In the genomic region with DNA sequence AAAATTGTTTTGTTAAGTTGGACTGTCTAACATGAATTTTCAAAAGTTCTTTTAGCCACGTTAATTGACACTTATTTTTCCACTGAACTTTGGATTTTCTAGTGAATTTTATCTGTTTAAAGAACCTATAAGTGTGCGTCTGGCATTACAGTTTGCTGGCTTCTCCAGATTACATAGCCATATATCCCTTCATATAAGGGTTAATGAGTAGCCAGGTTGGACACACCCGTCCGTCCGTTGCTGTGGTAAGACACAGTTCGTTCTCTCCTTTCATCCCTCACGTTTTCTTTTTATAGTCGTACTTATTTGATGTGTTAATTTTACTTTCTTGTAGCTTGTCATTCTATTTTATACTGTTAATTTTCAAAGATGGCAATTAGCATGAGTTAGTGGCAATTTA, we compare ENCODE assay signal across 14 mouse cellular contexts. TPM values are rescaled to one million over a fixed set of nuclear protein-coding genes. Genes with fewer than 3 reads are reported as not detected.
A peak's percentile ranks its signal among the peaks of the same experiment; 100 is the strongest.
DNase-seq lines count a peak whose midpoint lies in the region; ATAC-seq and TF ChIP-seq lines count a peak whose summit lies in the region.
"Had no signal": no experiment of that assay in that cellular context is flagged by ENCODE, and none has a peak within 500 bp of the region (broad histone marks: within the 10 kb centered on the region; RNA-seq: fewer than 3 reads in every experiment).

No protein-coding gene starts in this region.

- no peak for DNase-seq in heart, postnatal 0 days (ENCODE audit: low spot score)
- no peak for DNase-seq in spleen, adult 2 months (ENCODE audit: low read depth in 1 of 2, low spot score in 2 of 2)
- DNase-seq in spleen, postnatal 14 days (ENCODE audit: low spot score in 2 of 2): no peak
- DNase-seq in liver, embryonic 14.5 days (ENCODE audit: low read depth in 3 of 3, low spot score in 3 of 3): no peak
- DNase-seq in hindbrain, embryonic 11.5 days (ENCODE audit: low spot score): no peak
- DNase-seq in right cerebral cortex, postnatal 25 days: no peak
- DNase-seq: adrenal gland, postnatal 36 days; cerebellum, postnatal 10 days; gastrocnemius, postnatal 25 days had no signal

- no peak for TF ChIP-seq CTCF in heart, postnatal 0 days (IDR thresholded peaks at IDR 0.05; ENCODE audit: low read depth)
- TF ChIP-seq CTCF in spleen, adult 2 months (IDR thresholded peaks at IDR 0.05; ENCODE audit: extremely low read depth, insufficient read depth, insufficient read length, insufficient replicate concordance): no peak
- no peak for TF ChIP-seq CTCF in liver, embryonic 14.5 days (IDR thresholded peaks at IDR 0.05; ENCODE audit: low read depth)

- no peak for ATAC-seq in heart, postnatal 0 days (ENCODE audit: insufficient read depth, low read depth)
- ATAC-seq in heart, embryonic 12.5 days (ENCODE audit: insufficient number of reproducible peaks, low FRiP score): no peak
- peak; percentile 52; the same call in 1 of the 2 replicates for ATAC-seq in liver, embryonic 14.5 days (ENCODE audit: insufficient read depth)
- no peak for ATAC-seq in forebrain, embryonic 13.5 days
- no peak for ATAC-seq in hindbrain, embryonic 11.5 days (ENCODE audit: low FRiP score)
- ATAC-seq: forebrain, embryonic 14.5 days; midbrain, embryonic 16.5 days had no signal

- WGBS in heart, postnatal 0 days: 83% methylated on average over 8 of the region's 8 CpGs
- WGBS in heart, embryonic 12.5 days: 88% methylated on average over 8 of the region's 8 CpGs
- whole genome bisulfite sequencing in spleen, adult 2 months: 12% methylated on average over 8 of the region's 8 CpGs
- 11% methylated on average over 8 of the region's 8 CpGs for WGBS in liver, embryonic 14.5 days (ENCODE audit: insufficient replicate concordance)
- 77% methylated on average over 8 of the region's 8 CpGs for WGBS in forebrain, embryonic 13.5 days
- WGBS in hindbrain, embryonic 11.5 days: 87% methylated on average over 8 of the region's 8 CpGs

- H3K9ac ChIP-seq in heart, postnatal 0 days (replicated peaks; ENCODE audit: low read depth, low read length): no peak overlapping the region
- no peak overlapping the region for H3K9ac ChIP-seq in heart, embryonic 12.5 days
- peak overlapping the region; percentile 64 for H3K9ac ChIP-seq in liver, embryonic 14.5 days (replicated peaks)
- no peak overlapping the region for H3K9ac ChIP-seq in forebrain, embryonic 13.5 days
- H3K9ac ChIP-seq in hindbrain, embryonic 11.5 days (ENCODE audit: low read depth, low read length): no peak overlapping the region

- no peak for TF ChIP-seq EP300 in heart, postnatal 0 days (IDR thresholded peaks at IDR 0.05; ENCODE audit: low read depth)
- TF ChIP-seq EP300 in liver, embryonic 14.5 days (IDR thresholded peaks at IDR 0.05; ENCODE audit: low read depth): no peak

- peak overlapping the region; percentile 47; the same call in 1 of the 2 replicates for H3K27ac ChIP-seq in heart, postnatal 0 days (ENCODE audit: low read depth)
- no peak overlapping the region for H3K27ac ChIP-seq in heart, embryonic 12.5 days (ENCODE audit: poor library complexity, severe bottlenecking)
- H3K27ac ChIP-seq in spleen, adult 2 months (ENCODE audit: insufficient read depth, low read length): peak overlapping the region; percentile 30; the same call in 1 of the 2 replicates
- peak overlapping the region; percentile 71 for H3K27ac ChIP-seq in liver, embryonic 14.5 days
- no peak overlapping the region for H3K27ac ChIP-seq in forebrain, embryonic 13.5 days
- no peak overlapping the region for H3K27ac ChIP-seq in hindbrain, embryonic 11.5 days (ENCODE audit: low read depth, low read length)
- H3K27ac ChIP-seq: hindbrain, embryonic 10.5 days had no signal

- no peak overlapping the region; the same call in 1 of the 2 replicates for H3K4me2 ChIP-seq in heart, postnatal 0 days (ENCODE audit: low read depth, low read length)
- no peak overlapping the region for H3K4me2 ChIP-seq in heart, embryonic 12.5 days
- peak overlapping the region; percentile 76 for H3K4me2 ChIP-seq in liver, embryonic 14.5 days (ENCODE audit: low read depth)
- H3K4me2 ChIP-seq in forebrain, embryonic 13.5 days: no peak overlapping the region
- no peak overlapping the region for H3K4me2 ChIP-seq in hindbrain, embryonic 11.5 days (replicated peaks; ENCODE audit: low read depth, low read length)

- no peaks in the 10 kb centered on the region for H3K9me3 ChIP-seq in heart, postnatal 0 days (replicated peaks; ENCODE audit: control insufficient read depth, low read length)
- no peaks in the 10 kb centered on the region for H3K9me3 ChIP-seq in heart, embryonic 12.5 days (replicated peaks)
- H3K9me3 ChIP-seq in liver, embryonic 14.5 days (ENCODE audit: control insufficient read depth, low read length): no peaks in the 10 kb centered on the region
- H3K9me3 ChIP-seq in forebrain, embryonic 13.5 days (replicated peaks): no peaks in the 10 kb centered on the region
- no peaks in the 10 kb centered on the region for H3K9me3 ChIP-seq in hindbrain, embryonic 11.5 days (ENCODE audit: control insufficient read depth, low read length)
- H3K9me3 ChIP-seq: hindbrain, embryonic 10.5 days had no signal

- no peaks in the 10 kb centered on the region for H3K27me3 ChIP-seq in heart, postnatal 0 days (ENCODE audit: control insufficient read depth, insufficient read depth, low read length)
- no peaks in the 10 kb centered on the region for H3K27me3 ChIP-seq in heart, embryonic 12.5 days (replicated peaks)
- no peaks in the 10 kb centered on the region for H3K27me3 ChIP-seq in spleen, adult 2 months (ENCODE audit: control insufficient read depth, insufficient read depth, low read length)
- H3K27me3 ChIP-seq in liver, embryonic 14.5 days (ENCODE audit: control insufficient read depth, insufficient read depth, low read length): no peaks in the 10 kb centered on the region
- no peaks in the 10 kb centered on the region for H3K27me3 ChIP-seq in forebrain, embryonic 13.5 days
- H3K27me3 ChIP-seq in hindbrain, embryonic 11.5 days (ENCODE audit: control insufficient read depth, insufficient read depth, low read length): no peaks in the 10 kb centered on the region

- no peaks in the 10 kb centered on the region for H3K36me3 ChIP-seq in heart, postnatal 0 days (replicated peaks; ENCODE audit: control insufficient read depth, insufficient read depth, low read length)
- H3K36me3 ChIP-seq in heart, embryonic 12.5 days: no peaks in the 10 kb centered on the region
- H3K36me3 ChIP-seq in spleen, adult 2 months (ENCODE audit: control insufficient read depth, insufficient read depth, low read length): no peaks in the 10 kb centered on the region
- H3K36me3 ChIP-seq in liver, embryonic 14.5 days (replicated peaks; ENCODE audit: control insufficient read depth, insufficient read depth, low read depth): no peaks in the 10 kb centered on the region
- H3K36me3 ChIP-seq in forebrain, embryonic 13.5 days (ENCODE audit: poor library complexity, severe bottlenecking): no peaks in the 10 kb centered on the region
- no peaks in the 10 kb centered on the region for H3K36me3 ChIP-seq in hindbrain, embryonic 11.5 days (ENCODE audit: control insufficient read depth, insufficient read depth, low read length)
- H3K36me3 ChIP-seq: hindbrain, embryonic 10.5 days had no signal

- H3K4me1 ChIP-seq in heart, postnatal 0 days (ENCODE audit: control insufficient read depth, insufficient read depth): peaks cover 7% of the 10 kb centered on the region
- peaks cover 19% of the 10 kb centered on the region for H3K4me1 ChIP-seq in heart, embryonic 12.5 days (replicated peaks)
- peaks cover 3% of the 10 kb centered on the region for H3K4me1 ChIP-seq in spleen, adult 2 months (ENCODE audit: control insufficient read depth, insufficient read depth, insufficient read length)
- H3K4me1 ChIP-seq in liver, embryonic 14.5 days (replicated peaks; ENCODE audit: control insufficient read depth in 2 of 2, insufficient read depth in 2 of 2, low read length in 1 of 2): peaks cover 25 to 41% of the 10 kb centered on the region in 2 experiments
- 0 out of 2 replicates have a peak, but pooled peaks cover 3% of the 10 kb centered on the region for H3K4me1 ChIP-seq in forebrain, embryonic 13.5 days
- no peaks in the 10 kb centered on the region for H3K4me1 ChIP-seq in hindbrain, embryonic 11.5 days (replicated peaks; ENCODE audit: control insufficient read depth, insufficient read depth, low read length)
- H3K4me1 ChIP-seq: hindbrain, embryonic 10.5 days had no signal

- no peak for TF ChIP-seq POLR2A in spleen, adult 2 months (IDR thresholded peaks at IDR 0.05; ENCODE audit: low read depth, low read length)

- no peak overlapping the region for H3K4me3 ChIP-seq in heart, postnatal 0 days (ENCODE audit: low read depth, low read length)
- H3K4me3 ChIP-seq in heart, embryonic 12.5 days: no peak overlapping the region
- H3K4me3 ChIP-seq in spleen, adult 2 months (ENCODE audit: extremely low read depth, insufficient read depth, insufficient read length): peak overlapping the region; percentile 74
- H3K4me3 ChIP-seq in liver, embryonic 14.5 days (ENCODE audit: insufficient read depth in 1 of 2, low read depth in 2 of 2, low read length in 2 of 2): peak overlapping the region; percentile 43 to 44
- no peak overlapping the region for H3K4me3 ChIP-seq in forebrain, embryonic 13.5 days
- H3K4me3 ChIP-seq in hindbrain, embryonic 11.5 days (ENCODE audit: low read depth, low read length): no peak overlapping the region
- H3K4me3 ChIP-seq: hindbrain, embryonic 10.5 days had no signal

RNA-seq across cellular contexts. Expression of a gene that starts 33.8 kb away (rescaled TPM):
- total RNA-seq in heart, postnatal 0 days (2014; rRNA removed; ENCODE audit: low replicate concordance): 9.5 and 10.0 TPM in 2 replicates
- polyA plus RNA-seq in heart, postnatal 0 days (2015; fragmentation: Nextera tagmentation; extraction: Ambion mirVana): 26.6 and 27.2 TPM in 2 replicates
- polyA plus RNA-seq in heart, embryonic 12.5 days (2016; fragmentation: Nextera tagmentation; extraction: Ambion mirVana): 29.5 and 30.6 TPM in 2 replicates
- 2.6 and 3.7 TPM in 2 replicates for polyA plus RNA-seq in spleen, adult 2 months (2012; rRNA removed)
- polyA plus RNA-seq in liver, embryonic 14.5 days (2012; rRNA removed): 3.1 and 6.2 TPM in 2 replicates
- polyA plus RNA-seq in liver, embryonic 14.5 days (2014; fragmentation: Nextera tagmentation; extraction: Ambion mirVana): 14.2 and 16.8 TPM in 2 replicates
- polyA plus RNA-seq in forebrain, embryonic 13.5 days (2015; fragmentation: Nextera tagmentation; extraction: Ambion mirVana): 48.8 and 51.4 TPM in 2 replicates
- 59.1 and 61.3 TPM in 2 replicates for polyA plus RNA-seq in hindbrain, embryonic 11.5 days (2014; fragmentation: Nextera tagmentation; extraction: Ambion mirVana)

RNA-seq across cellular contexts. Expression of a gene that starts 34.1 kb away (rescaled TPM):
- total RNA-seq in heart, postnatal 0 days (2014; rRNA removed; ENCODE audit: low replicate concordance): 11.0 and 13.2 TPM in 2 replicates
- 7.0 and 7.4 TPM in 2 replicates for polyA plus RNA-seq in heart, postnatal 0 days (2015; fragmentation: Nextera tagmentation; extraction: Ambion mirVana)
- polyA plus RNA-seq in heart, embryonic 12.5 days (2016; fragmentation: Nextera tagmentation; extraction: Ambion mirVana): 10.5 and 11.0 TPM in 2 replicates
- 22.5 and 26.7 TPM in 2 replicates for polyA plus RNA-seq in spleen, adult 2 months (2012; rRNA removed)
- polyA plus RNA-seq in liver, embryonic 14.5 days (2012; rRNA removed): 6.0 and 9.3 TPM in 2 replicates
- polyA plus RNA-seq in liver, embryonic 14.5 days (2014; fragmentation: Nextera tagmentation; extraction: Ambion mirVana): 8.7 and 9.9 TPM in 2 replicates
- polyA plus RNA-seq in forebrain, embryonic 13.5 days (2015; fragmentation: Nextera tagmentation; extraction: Ambion mirVana): 3.0 and 3.7 TPM in 2 replicates
- polyA plus RNA-seq in hindbrain, embryonic 11.5 days (2014; fragmentation: Nextera tagmentation; extraction: Ambion mirVana): 8.7 and 9.4 TPM in 2 replicates

Comparison
In these comparisons a context has a peak if more than half of its experiments do, and no peak if none do; other contexts are left out.
1. H3K27ac ChIP-seq: peak in heart, postnatal 0 days (single experiment), spleen, adult 2 months (single experiment) and liver, embryonic 14.5 days (single experiment); none in heart, embryonic 12.5 days (single experiment), forebrain, embryonic 13.5 days (single experiment) and hindbrain, embryonic 11.5 days (single experiment).
2. H3K4me3 ChIP-seq: peak in spleen, adult 2 months (single experiment) and liver, embryonic 14.5 days (2 of 2); none in heart, postnatal 0 days (single experiment), heart, embryonic 12.5 days (single experiment), forebrain, embryonic 13.5 days (single experiment) and hindbrain, embryonic 11.5 days (single experiment).